Mouse (Mus musculus) cerebellum, adult 2 months (tissue): ENCODE measurements around the gene Ubr4. TPM values are rescaled to one million over a fixed set of nuclear protein-coding genes. Genes with fewer than 3 reads are reported as not detected.

ENCODE experiments used
- DNase-seq, 2 experiments: peaks; one replicate each; pipeline ENCODE4 v3.0.0; 2021
- H3K27ac ChIP-seq: fragments of 200-500 bp; 2 replicates; pipeline ENCODE4 v1.5.1; 2012; ENCODE audit warnings: low read length, control low read depth, inconsistent platforms; ENCODE audit not compliant: insufficient read depth
- H3K27me3 ChIP-seq: fragments of 200-500 bp; 2 replicates; pipeline ENCODE4 v1.6.1; 2012; ENCODE audit warnings: inconsistent platforms, mild to moderate bottlenecking, low read length, moderate library complexity; ENCODE audit not compliant: control insufficient read depth, insufficient read depth
- H3K4me1 ChIP-seq: fragments of 200-500 bp; 2 replicates; pipeline ENCODE4 v1.6.1; 2011; ENCODE audit warnings: low read length; ENCODE audit not compliant: control insufficient read depth, insufficient read depth
- H3K4me3 ChIP-seq: fragments of 200-500 bp; replicated peaks from 2 replicates; pipeline ENCODE3; 2011; ENCODE audit warnings: mild to moderate bottlenecking, low read depth, low read length, control low read depth; ENCODE audit not compliant: insufficient read depth
- CTCF ChIP-seq: fragments of 200-500 bp; IDR thresholded peaks from 2 replicates; pipeline ENCODE4 v1.5.1; 2011; ENCODE audit warnings: low read depth, mild to moderate bottlenecking, control low read depth, low read length, moderate library complexity, borderline replicate concordance; ENCODE audit not compliant: insufficient read depth
- POLR2A ChIP-seq: fragments of 200-500 bp; IDR thresholded peaks from 2 replicates; pipeline ENCODE4 v1.6.1; 2011; ENCODE audit warnings: low read length, control low read depth, borderline replicate concordance; ENCODE audit not compliant: insufficient read depth
- whole genome bisulfite sequencing: fragments of 180-500 bp; shearing (Covaris S2); methylation state at CpG from one replicate; pipeline ENCODE4 v1.1.7; 2018; 5-methylcytosine and 5-hydroxymethylcytosine counted together
- polyA plus RNA-seq: library from polyadenylated mRNA; depleted of rRNA; stranded (reverse); fragments of >200 nt; gene quantifications from 2 replicates; pipeline ENCODE4 v1.2.3, GENCODE M21; 2012; rRNA removed

The Ubr4 gene
- 256 TPM in 2 replicates for polyA plus RNA-seq

GRCm38 (mm10) chr4:139351931-139352711 lies at the start of gene Ubr4, which contains the start of the genes Mrto4 and Emc1:
Gene Ubr4, plus strand, starts transcription at chr4:139352609.
Gene Mrto4, minus strand, starts transcription at chr4:139352576.
Gene Emc1, plus strand, starts transcription at chr4:139352587.
- H3K27ac ChIP-seq = peak within 1 kb of the TSS; percentile 95

DNA sequence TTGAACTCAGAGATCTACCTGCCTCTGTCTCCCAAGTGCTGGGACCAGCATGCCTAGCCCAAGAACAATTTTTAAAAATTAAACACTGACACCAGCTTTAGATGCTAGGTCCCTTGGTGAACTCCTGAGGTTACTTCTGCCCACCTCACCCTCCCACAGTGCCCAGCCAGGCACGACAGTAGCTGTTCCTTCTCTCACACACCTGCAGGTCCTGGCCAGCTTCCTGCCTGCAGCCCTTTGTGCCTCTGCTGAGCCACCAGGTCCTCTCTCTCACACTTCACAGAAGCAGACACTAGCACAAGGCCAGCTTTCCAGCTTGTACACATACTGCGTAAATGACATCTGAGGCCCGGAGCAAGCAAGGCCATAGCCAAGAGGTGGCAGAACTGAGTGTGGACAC lies 46.9 kb upstream of the Ubr4 start:
- DNase-seq = no peak
- TF ChIP-seq CTCF (no peak), POLR2A (no peak)
- peaks cover 32% of the 10 kb centered on the region for H3K4me1 ChIP-seq
- no peaks in the 10 kb centered on the region for H3K27me3 ChIP-seq
- H3K27ac ChIP-seq = no peak overlapping the region
- H3K4me3 ChIP-seq = no peak overlapping the region
- WGBS = 59% methylated on average over 3 of the region's 3 CpGs

More at GRCm38 (mm10) chr4:139351931-139352711, at the start of gene Ubr4, which contains the start of the genes Mrto4 and Emc1:
- peak; percentile 85 to 90 for DNase-seq
- TF ChIP-seq POLR2A (peak; percentile 62; the same call in 1 of the 2 replicates), CTCF (no peak)
- whole genome bisulfite sequencing = 1% methylated on average over 64 of the region's 64 CpGs
- Histone ChIP-seq H3K4me3 (peak within 1 kb of the TSS; percentile 99), H3K27me3 (no peaks in the 10 kb centered on the region), H3K4me1 (peaks cover 3% of the 10 kb centered on the region; the same call in 1 of the 2 replicates)

DNA sequence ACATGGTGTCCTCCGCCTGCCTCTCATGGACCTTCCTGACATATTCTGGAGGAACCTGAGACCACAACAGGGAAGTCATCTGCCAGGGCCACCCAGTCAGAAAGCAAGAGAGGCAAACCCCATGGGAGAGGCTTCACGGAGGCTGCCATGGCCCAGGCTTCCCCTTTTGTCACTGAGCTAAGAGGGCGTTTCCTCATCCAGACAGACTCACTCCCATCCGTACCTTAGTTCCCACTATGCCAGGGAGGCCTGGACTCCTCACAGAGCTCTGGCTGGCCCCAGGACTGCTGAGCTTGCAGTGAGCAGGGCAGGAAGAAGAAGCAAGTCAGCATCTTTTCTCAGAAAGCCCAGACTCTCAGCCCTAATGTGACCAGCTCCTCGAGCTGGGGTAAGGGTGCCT lies 44.5 kb upstream of the Ubr4 start:
- 65% methylated on average over 5 of the region's 5 CpGs for WGBS
- Histone ChIP-seq H3K4me1 (peaks cover 38% of the 10 kb centered on the region), H3K4me3 (no peak overlapping the region), H3K27ac (no peak overlapping the region), H3K27me3 (no peaks in the 10 kb centered on the region)
- TF ChIP-seq CTCF = no peak
- TF ChIP-seq POLR2A = no peak
- DNase-seq = no peak

DNA sequence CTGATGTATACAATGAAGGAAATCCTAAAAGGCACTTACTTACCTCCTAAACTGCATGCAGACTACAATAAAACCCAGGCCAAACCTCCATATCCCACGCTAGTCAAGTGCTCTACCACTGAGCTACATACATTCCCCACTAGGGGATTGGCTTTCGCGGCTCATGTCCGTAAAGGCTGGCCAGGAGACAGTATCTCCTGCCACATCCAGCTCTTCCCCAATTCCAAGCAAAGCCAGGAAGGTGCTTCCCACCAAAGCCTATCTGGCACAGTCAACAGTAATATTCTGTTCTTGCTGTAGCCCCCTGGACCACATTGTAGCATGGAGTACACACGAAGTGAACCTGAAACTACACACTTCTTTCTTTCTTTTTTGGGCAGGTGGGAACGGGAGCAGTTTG lies 42.8 kb upstream of the Ubr4 start:
- H3K4me3 ChIP-seq = peak overlapping the region; percentile 68
- H3K27me3 ChIP-seq = no peaks in the 10 kb centered on the region
- TF ChIP-seq POLR2A (no peak), CTCF (no peak)
- 8% methylated on average over 6 of the region's 6 CpGs for WGBS
- H3K4me1 ChIP-seq = peaks cover 38% of the 10 kb centered on the region
- no peak for DNase-seq
- H3K27ac ChIP-seq = peak overlapping the region; percentile 60; the same call in 1 of the 2 replicates

DNA sequence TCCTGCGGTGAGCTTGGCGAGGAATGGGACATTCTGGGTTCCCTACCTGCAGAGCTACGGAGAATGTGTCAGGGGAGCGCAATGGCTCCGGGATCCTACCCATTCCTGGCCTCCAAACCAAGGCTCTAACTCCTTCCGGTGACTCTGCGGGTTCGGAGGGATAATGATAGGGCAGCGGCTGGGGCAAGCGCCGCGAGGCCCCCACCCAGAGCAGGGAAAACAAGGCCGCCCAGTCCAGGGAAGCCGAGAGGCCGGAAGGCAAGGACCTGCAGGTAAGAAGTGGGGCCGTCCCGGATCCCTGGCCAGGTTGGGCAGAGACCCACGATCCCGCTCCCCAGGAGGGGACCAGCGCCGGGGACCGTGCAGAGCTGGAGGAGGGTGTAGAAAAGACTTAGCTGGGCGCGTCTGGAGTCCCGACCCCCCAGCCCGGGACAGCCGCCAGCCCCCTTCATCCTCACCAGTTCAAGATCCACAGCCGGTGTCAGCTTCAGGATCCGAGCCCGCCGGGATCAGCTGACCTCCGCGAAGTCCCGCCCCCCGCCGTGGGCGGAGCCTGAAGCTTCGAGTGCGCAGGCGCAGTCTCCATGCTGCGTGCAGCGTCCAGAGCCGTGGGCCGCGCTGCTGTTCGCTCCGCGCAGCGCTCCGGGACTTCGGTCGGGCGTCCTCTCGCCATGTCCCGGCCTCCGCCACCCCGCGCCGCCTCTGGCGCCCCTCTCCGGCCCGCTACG lies 42.1 kb upstream of the Ubr4 start, which contains the start of the genes Pqlc2 and Akr7a5:
Gene Pqlc2 (minus strand): TSS at position 538 of the 728 bp plus-strand sequence.
Gene Akr7a5 (plus strand): TSS at position 574 of the 728 bp plus-strand sequence.
- peak; percentile 97 to 100 for DNase-seq
- peaks cover 38% of the 10 kb centered on the region for H3K4me1 ChIP-seq
- TF ChIP-seq CTCF (no peak), POLR2A (peak; percentile 99)
- under 1% methylated on average over 63 of the region's 63 CpGs for WGBS
- H3K4me3 ChIP-seq = peak within 1 kb of the TSS; percentile 68
- peak within 1 kb of the TSS; percentile 60; the same call in 1 of the 2 replicates for H3K27ac ChIP-seq
- H3K27me3 ChIP-seq = no peaks in the 10 kb centered on the region

DNA sequence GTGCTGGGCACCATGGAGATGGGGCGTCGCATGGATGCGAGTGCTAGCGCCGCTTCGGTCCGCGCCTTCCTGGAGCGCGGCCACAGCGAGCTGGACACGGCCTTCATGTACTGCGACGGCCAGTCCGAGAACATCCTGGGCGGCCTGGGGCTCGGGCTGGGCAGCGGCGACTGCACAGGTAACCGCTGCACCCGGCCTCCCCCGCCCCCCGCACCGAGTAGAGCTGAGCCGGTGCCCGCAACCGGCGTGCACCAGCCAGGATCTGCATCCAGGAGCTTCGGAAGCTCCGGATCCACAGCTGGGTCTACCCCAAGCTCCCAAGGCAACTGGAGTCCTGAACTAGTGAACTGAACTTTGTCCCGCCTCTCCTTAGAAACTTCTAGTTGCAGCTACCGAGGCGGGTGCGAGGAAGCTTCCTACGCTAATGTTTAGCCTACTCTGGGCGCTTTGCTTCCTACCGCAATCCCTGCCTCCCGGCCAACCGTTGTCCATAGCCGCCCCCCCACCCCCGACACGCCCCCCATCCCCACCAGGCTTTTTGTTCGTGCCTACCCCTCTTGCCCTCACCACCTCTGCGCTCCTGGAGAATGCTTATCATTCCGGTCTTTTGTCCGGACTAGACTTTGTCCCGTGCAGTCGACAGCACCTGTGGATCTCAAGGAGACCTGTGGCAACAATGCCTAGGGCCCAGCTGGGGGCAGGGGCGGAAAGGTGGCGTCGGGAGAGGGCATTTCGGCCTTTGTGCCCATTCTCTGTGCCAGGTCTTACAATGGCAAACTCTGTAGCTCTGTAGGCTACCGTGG lies 41.3 kb upstream of the Ubr4 start:
- H3K27me3 ChIP-seq = no peaks in the 10 kb centered on the region
- TF ChIP-seq CTCF (no peak), POLR2A (no peak)
- DNase-seq = peak in 1 of 2 experiments; percentile 33
- peak overlapping the region; percentile 55; the same call in 1 of the 2 replicates for H3K27ac ChIP-seq
- peak overlapping the region; percentile 68 for H3K4me3 ChIP-seq
- WGBS = under 1% methylated on average over 53 of the region's 53 CpGs
- peaks cover 32% of the 10 kb centered on the region for H3K4me1 ChIP-seq

- no peak for DNase-seq
- Histone ChIP-seq H3K27ac (no peak overlapping the region), H3K27me3 (no peaks in the 10 kb centered on the region), H3K4me3 (peak overlapping the region; percentile 68), H3K4me1 (peaks cover 28% of the 10 kb centered on the region)
- no peak for TF ChIP-seq CTCF
- no peak for TF ChIP-seq POLR2A
- 13% methylated on average over 14 of the region's 14 CpGs for WGBS
Observed at GRCm38 (mm10) chr4:139311707-139312106, 40.7 kb upstream of the Ubr4 start.
